Mouse (Mus musculus) G1E (cell line): Measurements from ENCODE around the gene Pwwp2b. TPM values are rescaled to one million over a fixed set of nuclear protein-coding genes. Genes with fewer than 3 reads are reported as not detected.

ENCODE experiments used
- ATAC-seq: 2 replicates; pipeline ENCODE4 v1.8.0; 2016; ENCODE audit warnings: mild to moderate bottlenecking; ENCODE audit not compliant: insufficient number of reproducible peaks, poor library complexity, low FRiP score, severe bottlenecking; ENCODE audit errors: extremely low read depth
- DNase-seq: peaks from one replicate; pipeline ENCODE4 v3.0.0; 2012; ENCODE audit warnings: low spot score
- H3K27me3 ChIP-seq: 2 replicates; pipeline ENCODE4 v1.6.1; 2012; ENCODE audit warnings: mild to moderate bottlenecking, low read length, inconsistent platforms; ENCODE audit not compliant: insufficient read depth
- H3K36me3 ChIP-seq: replicated peaks from 2 replicates; pipeline ENCODE3; 2012; ENCODE audit warnings: mild to moderate bottlenecking, inconsistent platforms
- H3K4me1 ChIP-seq: 2 replicates; pipeline ENCODE4 v1.6.1; 2012; ENCODE audit warnings: low read depth, low read length, inconsistent platforms, mixed read lengths; ENCODE audit not compliant: insufficient read depth
- H3K4me3 ChIP-seq: 2 replicates; pipeline ENCODE4 v1.5.1; 2012; ENCODE audit warnings: low read depth, mild to moderate bottlenecking, inconsistent platforms, low read length, moderate library complexity, mixed read lengths
- H3K9me3 ChIP-seq: replicated peaks from 2 replicates; pipeline ENCODE4 v1.6.1; 2012; ENCODE audit warnings: inconsistent platforms
- CTCF ChIP-seq: IDR thresholded peaks from 2 replicates; pipeline ENCODE4 v1.5.1; 2012; ENCODE audit warnings: low read depth, low read length, inconsistent platforms, mixed read lengths
- GATA1 ChIP-seq: IDR thresholded peaks from 2 replicates; pipeline ENCODE4 v1.6.1; 2012; ENCODE audit warnings: borderline replicate concordance, low read length, inconsistent platforms, mixed read lengths
- GATA2 ChIP-seq: IDR thresholded peaks from 2 replicates; pipeline ENCODE4 v1.6.1; 2012; ENCODE audit warnings: low read depth, low read length, inconsistent platforms, borderline replicate concordance
- POLR2AphosphoS5 ChIP-seq: IDR thresholded peaks from 2 replicates; pipeline ENCODE4 v1.6.1; 2012; ENCODE audit warnings: low read depth, low read length, inconsistent platforms; ENCODE audit not compliant: insufficient replicate concordance
- TAL1 ChIP-seq: conservative IDR thresholded peaks from 2 replicates; pipeline ENCODE4 v1.6.1; 2012; ENCODE audit warnings: low read depth, low read length, inconsistent platforms, mixed read lengths
- polyA plus RNA-seq: library from polyadenylated mRNA; stranded (reverse); fragments of >175 nt; gene quantifications from 2 replicates; pipeline ENCODE4 v1.2.3, GENCODE M21; 2012
- total RNA-seq, 2 experiments: library from RNA; stranded (forward) in 1 of 2; stranded (reverse) in 1 of 2; fragments of 200-1000 nt in 1 of 2; fragments of >200 nt in 1 of 2; fragmentation: Nextera tagmentation in 1 of 2; gene quantifications; 2 replicates each; pipeline ENCODE4 v1.2.3; 2014 to 2017

The Pwwp2b gene
- total and polyA plus RNA-seq, 3 experiments = 0.01 to 0.05 TPM; not detected in 1

DNA sequence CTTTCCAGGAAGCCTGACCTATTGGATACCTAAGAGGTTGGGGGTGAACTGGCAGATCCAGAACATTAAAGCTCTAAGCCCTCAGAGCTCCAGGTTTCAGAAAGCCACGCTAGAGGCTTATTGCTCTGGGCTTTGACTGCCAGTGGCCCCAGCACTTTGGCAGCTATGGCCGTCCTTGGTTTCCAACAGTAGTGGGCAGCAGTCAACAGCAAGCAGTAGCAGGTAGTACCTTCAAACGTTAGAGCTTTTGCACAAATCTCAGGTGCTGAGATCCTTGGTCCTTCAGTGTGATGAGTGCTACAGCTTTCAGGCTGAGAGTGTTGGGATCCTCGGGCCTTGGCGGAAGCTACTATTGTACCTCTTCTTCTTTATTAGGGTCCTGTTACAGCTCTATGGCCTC, 65.1 kb downstream of the Pwwp2b start:
- ATAC-seq = no peak
- no peak for DNase-seq
- Histone ChIP-seq H3K36me3 (no peaks in the 10 kb centered on the region), H3K4me1 (no peaks in the 10 kb centered on the region), H3K4me3 (no peak overlapping the region), H3K27me3 (no peaks in the 10 kb centered on the region), H3K9me3 (peaks cover 40% of the 10 kb centered on the region)
- no peak for TF ChIP-seq TAL1
- no peak for TF ChIP-seq GATA1
- no peak for TF ChIP-seq GATA2
- TF ChIP-seq POLR2AphosphoS5 = no peak
- TF ChIP-seq CTCF = no peak

- ATAC-seq (no peak), DNase-seq (no peak)
- no peaks in the 10 kb centered on the region for H3K36me3 ChIP-seq
- H3K4me1 ChIP-seq = no peaks in the 10 kb centered on the region
- H3K27me3 ChIP-seq = no peaks in the 10 kb centered on the region
- peaks cover 31% of the 10 kb centered on the region for H3K9me3 ChIP-seq
- H3K4me3 ChIP-seq = no peak overlapping the region
- TF ChIP-seq TAL1 (no peak), GATA2 (no peak), GATA1 (no peak), POLR2AphosphoS5 (no peak), CTCF (no peak)
Observed at GRCm38 (mm10) chr7:139314716-139315115, 66.4 kb downstream of the Pwwp2b start.

DNA sequence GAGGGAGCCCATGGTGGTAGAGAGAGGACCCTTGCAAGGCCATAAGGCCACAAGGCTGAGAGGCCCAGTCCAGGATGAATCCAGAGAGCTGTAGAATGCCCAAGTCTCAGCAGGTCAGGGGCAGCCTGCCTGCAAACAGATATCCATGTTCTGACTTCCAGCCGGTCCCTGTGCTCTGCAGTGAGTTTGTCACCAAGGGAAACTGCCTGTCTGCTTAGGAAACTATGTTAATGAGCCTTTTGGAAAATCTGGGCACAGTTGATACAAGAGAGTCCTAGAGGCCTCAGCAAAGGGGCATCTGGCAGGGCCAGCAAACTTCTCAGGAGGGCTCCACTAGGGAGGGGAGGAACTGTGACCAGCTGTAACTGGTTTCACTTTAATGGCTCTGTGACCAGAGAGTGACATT, 70.7 kb downstream of the Pwwp2b start:
- Histone ChIP-seq H3K9me3 (peaks cover 18% of the 10 kb centered on the region), H3K4me1 (no peaks in the 10 kb centered on the region), H3K36me3 (no peaks in the 10 kb centered on the region), H3K27me3 (no peaks in the 10 kb centered on the region), H3K4me3 (no peak overlapping the region)
- ATAC-seq (no peak), DNase-seq (no peak)
- TF ChIP-seq CTCF (no peak), TAL1 (no peak), GATA2 (no peak), POLR2AphosphoS5 (no peak), GATA1 (no peak)

Other genes starting within 250 kb of the Pwwp2b start
- gene Dpysl4, start 162.5 kb upstream of the Pwwp2b start, total RNA-seq (2014; fragmentation: Nextera tagmentation) = not detected in 2 replicates
- 0.05 TPM in 1 of 2 replicates, not detected in the other for gene Dpysl4, start 162.5 kb upstream of the Pwwp2b start, total RNA-seq (2017)
- gene Dpysl4, start 162.5 kb upstream of the Pwwp2b start, polyA plus RNA-seq = not detected in 2 replicates
- not detected in 2 replicates for gene Lrrc27, start 35.5 kb upstream of the Pwwp2b start, total RNA-seq (2014; fragmentation: Nextera tagmentation)
- 0.70 and 1.0 TPM in 2 replicates for gene Lrrc27, start 35.5 kb upstream of the Pwwp2b start, total RNA-seq (2017)
- gene Lrrc27, start 35.5 kb upstream of the Pwwp2b start, polyA plus RNA-seq = not detected in 2 replicates
- not detected in 2 replicates for gene Stk32c, start 35.2 kb upstream of the Pwwp2b start, total RNA-seq (2014; fragmentation: Nextera tagmentation)
- gene Stk32c, start 35.2 kb upstream of the Pwwp2b start, total RNA-seq (2017) = not detected in 2 replicates
- gene Stk32c, start 35.2 kb upstream of the Pwwp2b start, polyA plus RNA-seq = not detected in 2 replicates
- 5.6 and 6.2 TPM in 2 replicates for gene Inpp5a, start 140.6 kb downstream of the Pwwp2b start, total RNA-seq (2014; fragmentation: Nextera tagmentation)
- gene Inpp5a, start 140.6 kb downstream of the Pwwp2b start, total RNA-seq (2017) = 1.1 and 1.2 TPM in 2 replicates
- gene Inpp5a, start 140.6 kb downstream of the Pwwp2b start, polyA plus RNA-seq = 2.5 and 2.8 TPM in 2 replicates